Mouse (Mus musculus): Measurements from ENCODE around the gene Olfr1423.

GRCm38 (mm10) chr19:11994703-11995431 lies 46.2 kb downstream of the Olfr1423 start:
- TF ChIP-seq POLR2A (IDR thresholded peaks at IDR 0.05; ENCODE audit: extremely low read depth, insufficient read depth, low read length) (no peak), CTCF (IDR thresholded peaks at IDR 0.05; ENCODE audit: low read depth, low read length) (no peak)
